Mouse (Mus musculus) megakaryocyte-erythroid progenitor cell, adult 5-6 weeks (primary cell): Measurements from ENCODE around the gene Parg. TPM values are rescaled to one million over a fixed set of nuclear protein-coding genes. Genes with fewer than 3 reads are reported as not detected.

Experiments used
- ATAC-seq: replicated peaks from 2 replicates; pipeline ENCODE4 v1.8.0; 2016; ENCODE audit warnings: mild to moderate bottlenecking, inconsistent platforms; ENCODE audit not compliant: severe bottlenecking, poor library complexity, low FRiP score, low TSS enrichment
- total RNA-seq, 2 experiments: library from RNA; stranded (forward) in 1 of 2; stranded (reverse) in 1 of 2; fragments of 200-1000, 215-1000 nt in 1 of 2; fragments of >200 nt in 1 of 2; fragmentation: Nextera tagmentation in 1 of 2; gene quantifications; 2 replicates each; pipeline ENCODE4 v1.2.3; 2014 to 2017

Gene Parg
- total RNA-seq, 2 experiments from 2014 or later, result 31.5 to 122 TPM

DNA sequence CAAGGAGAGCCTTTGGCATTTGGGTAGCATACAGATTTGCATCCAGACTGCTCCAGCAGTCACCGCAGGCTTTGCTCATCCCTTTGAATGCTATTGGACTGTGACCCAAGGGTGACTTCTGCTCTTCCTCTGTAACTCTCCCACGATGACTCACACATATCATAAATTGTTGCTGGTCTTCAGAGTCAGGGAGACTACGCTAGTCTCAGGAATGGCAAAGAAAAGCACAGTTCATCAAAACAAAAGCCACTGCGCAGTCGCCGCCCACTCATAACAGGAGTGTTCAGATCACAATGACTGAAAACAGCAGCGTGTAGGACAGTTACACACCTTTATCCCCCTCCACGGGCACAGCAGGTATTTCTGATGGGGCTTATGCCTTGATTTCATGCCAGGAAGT, 103.2 kb downstream of the Parg start:
- ATAC-seq, result no peak

- peak; percentile 81 for ATAC-seq
These were observed 108.1 kb downstream of the Parg start for GRCm38 (mm10) chr14:32309876-32310275.

DNA sequence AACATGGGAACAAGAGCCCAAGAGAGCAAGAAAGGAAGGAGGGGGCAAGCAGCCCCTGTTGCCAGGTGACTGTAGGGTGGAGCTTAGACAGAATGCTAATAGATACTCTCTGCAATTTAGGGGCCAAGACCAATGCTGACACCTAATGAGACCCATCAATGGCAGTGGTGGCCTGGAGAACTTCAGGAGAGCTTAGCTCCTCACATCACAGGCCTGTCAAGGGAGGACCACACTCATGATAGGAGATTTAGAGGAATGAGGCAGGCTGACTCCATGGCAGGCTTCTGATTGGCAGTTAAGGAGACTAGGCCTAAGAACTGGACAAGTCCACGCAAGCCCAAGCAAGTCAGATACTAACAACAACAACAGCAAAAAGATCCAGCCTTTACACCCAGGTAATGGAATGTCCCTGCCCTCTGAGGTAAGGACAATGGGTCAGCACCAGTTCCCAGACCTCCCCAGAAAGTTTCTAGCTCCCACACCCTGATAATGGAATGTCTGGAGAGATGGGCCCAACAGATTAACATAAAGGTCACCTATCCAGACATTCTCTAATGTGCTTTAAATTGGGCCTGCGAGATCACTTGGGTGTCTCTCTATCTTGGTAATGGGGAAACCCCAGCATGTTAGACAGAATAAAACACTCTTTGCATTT, 109.8 kb downstream of the Parg start:
- no peak for ATAC-seq

DNA sequence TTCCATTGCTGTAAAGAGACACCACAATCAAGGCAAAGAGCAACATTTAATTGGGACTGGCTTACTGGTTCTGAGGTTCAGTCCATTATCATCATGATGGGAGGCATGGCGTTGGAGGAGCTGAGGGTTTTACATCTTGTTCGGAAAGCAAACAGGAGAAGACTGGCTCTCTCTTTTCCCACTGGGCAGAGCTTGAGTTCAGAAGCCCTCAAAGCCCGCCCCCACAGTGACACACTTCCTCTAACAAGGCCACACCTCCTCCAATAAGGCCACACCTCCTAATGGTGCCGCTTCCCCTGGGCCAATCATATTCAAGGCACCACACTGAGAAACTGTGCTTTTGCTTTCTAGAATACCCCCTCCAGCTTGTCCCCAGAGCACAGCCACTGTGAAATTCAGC, 116.1 kb downstream of the Parg start:
- no peak for ATAC-seq

- peak; percentile 87 for ATAC-seq
These were observed 120.3 kb downstream of the Parg start, which contains the start of gene Ogdhl for GRCm38 (mm10) chr14:32321732-32322685. Gene Ogdhl, plus strand, starts transcription at chr14:32322019.

DNA sequence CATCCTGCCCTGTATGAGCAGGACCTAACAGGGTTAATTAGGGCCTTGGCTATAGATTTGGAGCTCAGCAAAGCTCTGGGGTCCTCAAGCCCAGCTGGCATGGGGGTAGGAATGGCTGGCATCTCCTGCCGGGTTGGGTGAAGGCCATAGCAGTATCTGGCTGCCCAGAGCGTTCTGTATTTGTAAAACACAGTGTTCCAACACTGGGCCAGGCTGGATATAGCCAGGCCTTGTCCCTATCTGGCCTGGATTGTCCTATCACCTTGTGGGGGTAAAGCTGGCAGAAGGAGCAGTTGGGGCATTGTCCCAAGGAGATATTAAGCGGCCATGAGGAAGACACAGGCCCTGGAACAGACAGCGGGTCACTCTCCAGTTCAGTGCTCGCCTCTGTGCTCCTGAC, 121.5 kb downstream of the Parg start:
- ATAC-seq, result no peak

DNA sequence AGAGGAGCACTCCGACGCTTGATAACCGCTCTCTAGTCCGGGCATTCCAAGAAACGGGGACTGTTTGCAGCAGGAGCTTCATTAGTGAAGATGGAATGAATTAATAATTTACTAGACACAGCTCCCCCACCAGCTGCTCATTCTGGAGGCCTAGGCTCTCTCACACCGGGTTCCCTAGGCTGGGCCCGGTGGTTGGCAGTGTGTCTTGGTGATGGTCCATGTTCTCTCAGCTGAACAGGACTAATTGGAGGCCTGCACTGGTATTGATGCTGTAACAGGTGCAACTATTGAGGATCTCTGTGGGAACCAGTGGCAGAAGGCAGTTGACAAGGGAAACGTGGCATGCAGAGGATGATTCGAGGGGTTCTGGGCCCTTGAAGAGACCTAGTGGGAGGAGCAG, 125.6 kb downstream of the Parg start:
- ATAC-seq, result no peak

DNA sequence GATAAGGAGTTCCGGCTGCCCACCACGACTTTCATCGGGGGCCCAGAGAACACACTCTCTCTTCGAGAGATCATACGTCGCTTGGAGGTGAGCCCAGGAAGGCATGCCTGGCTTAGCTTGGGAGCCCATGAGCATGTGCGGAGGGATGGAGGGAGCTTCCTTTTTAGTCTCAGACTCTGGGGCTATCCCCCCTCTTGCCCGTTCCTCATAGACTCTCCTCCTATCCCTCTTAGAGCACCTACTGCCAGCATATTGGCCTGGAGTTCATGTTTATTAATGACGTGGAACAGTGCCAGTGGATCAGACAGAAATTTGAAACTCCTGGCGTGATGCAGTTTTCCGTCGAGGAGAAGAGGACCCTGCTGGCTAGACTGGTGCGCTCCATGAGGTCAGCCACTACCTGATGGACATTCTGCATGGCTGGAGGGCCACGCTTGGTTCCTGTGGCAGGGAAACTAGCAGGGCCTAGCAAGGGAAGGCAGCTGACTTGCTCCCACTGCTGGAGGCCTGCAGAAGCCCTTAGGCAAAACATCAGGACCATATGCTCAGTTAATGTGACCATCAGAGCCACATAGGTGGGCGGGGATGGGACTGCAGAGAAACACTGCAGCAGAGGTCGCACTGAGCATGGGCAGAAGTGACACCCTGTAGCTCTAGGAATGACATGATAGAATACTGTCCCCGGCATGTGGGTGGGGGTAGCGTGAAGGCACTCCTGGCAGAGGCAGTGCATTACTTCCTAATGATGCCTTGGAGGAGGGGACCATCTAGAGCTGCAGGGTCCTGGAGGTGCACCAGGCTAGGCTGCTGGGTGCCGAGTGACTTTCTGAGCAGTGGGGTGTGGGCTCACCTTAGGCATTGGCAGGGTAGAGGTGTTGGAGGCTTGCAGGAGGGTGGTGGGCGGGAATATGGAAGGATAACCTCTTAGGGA, 131.0 kb downstream of the Parg start:
- ATAC-seq, result no peak

GRCm38 (mm10) chr14:32336021-32336420, 134.3 kb downstream of the Parg start:
- ATAC-seq, result no peak

DNA sequence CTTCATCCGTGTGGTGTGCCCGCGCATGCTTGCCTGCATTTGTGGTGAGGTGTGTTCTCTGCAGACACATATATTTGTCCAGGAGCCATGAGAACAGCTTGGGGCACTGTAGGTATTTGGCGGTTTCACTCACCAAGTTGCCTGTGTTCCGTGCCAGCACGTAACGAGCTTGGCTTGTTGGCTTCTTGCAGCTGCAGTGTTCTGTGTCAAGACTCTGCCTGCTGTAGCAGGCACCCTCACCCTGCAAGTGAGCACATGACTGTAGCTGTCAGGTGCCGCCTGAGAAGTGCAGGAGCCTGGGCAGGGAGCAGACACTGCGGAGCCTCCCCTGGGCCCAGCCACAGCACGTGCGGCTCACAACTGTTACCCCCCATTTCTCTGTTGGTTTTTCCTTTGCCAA, 134.8 kb downstream of the Parg start:
- no peak for ATAC-seq

DNA sequence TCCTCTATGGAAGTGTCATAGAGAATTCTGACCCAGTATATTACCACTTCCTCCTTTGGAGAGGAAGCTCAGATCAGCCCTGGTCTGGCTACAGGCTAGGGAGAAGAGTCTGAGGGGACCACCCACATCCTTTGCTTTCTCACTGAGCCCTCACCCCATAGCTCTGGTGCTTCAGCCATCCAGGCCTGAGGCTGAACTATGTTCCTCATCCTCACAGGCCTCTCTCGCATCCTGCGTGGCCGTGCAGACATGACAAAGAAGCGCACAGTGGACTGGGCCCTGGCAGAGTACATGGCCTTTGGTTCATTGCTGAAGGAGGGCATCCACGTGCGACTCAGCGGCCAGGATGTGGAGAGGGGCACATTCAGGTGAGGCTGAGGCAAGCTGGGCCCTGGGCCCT, 140.1 kb downstream of the Parg start:
- ATAC-seq, result no peak

DNA sequence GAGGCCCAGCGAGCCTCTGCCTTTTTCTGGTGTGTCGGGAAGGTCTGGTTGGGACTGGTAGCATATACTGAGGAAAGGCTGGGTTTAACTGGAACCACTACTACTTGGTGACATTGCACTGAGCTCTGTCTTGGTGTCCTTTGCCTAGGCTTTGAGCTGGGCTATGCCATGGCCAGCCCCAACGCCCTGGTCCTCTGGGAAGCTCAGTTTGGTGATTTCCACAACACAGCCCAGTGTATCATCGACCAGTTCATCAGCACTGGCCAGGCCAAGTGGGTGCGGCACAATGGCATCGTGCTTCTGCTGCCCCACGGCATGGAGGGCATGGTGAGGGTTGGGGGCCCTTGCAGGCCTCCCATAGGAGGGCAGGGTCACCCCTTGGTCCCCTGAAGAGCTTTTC, 142.4 kb downstream of the Parg start:
- no peak for ATAC-seq

DNA sequence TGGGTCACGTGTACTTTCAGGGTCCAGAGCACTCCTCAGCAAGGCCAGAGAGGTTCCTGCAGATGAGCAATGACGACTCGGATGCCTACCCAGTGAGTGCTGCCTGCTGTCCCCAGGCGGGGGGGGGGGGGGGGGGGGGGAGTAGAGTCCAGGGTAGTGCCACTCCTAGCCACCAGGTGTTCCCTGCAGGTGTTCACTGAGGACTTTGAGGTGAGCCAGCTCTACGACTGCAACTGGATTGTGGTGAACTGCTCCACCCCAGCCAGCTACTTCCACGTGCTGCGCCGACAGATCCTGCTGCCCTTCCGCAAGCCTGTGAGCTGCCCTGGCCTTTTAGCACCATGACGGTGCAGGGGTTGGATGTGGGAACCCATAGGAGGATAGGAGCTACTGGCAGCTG, 142.9 kb downstream of the Parg start:
- ATAC-seq, result no peak

Other genes starting within 250 kb of the Parg start
- not detected in 2 replicates for gene Galnt15, start 173.0 kb upstream of the Parg start, total RNA-seq (2014; fragmentation: Nextera tagmentation)
- not detected in 2 replicates for gene Galnt15, start 173.0 kb upstream of the Parg start, total RNA-seq (2017)
- gene Oxnad1, start 116.6 kb upstream of the Parg start, total RNA-seq (2014; fragmentation: Nextera tagmentation), result 15.0 and 34.8 TPM in 2 replicates
- 28.7 and 54.1 TPM in 2 replicates for gene Oxnad1, start 116.6 kb upstream of the Parg start, total RNA-seq (2017)
- gene Dph3, start 116.2 kb upstream of the Parg start, total RNA-seq (2014; fragmentation: Nextera tagmentation), result 97.5 and 115 TPM in 2 replicates
- 55.5 and 76.5 TPM in 2 replicates for gene Dph3, start 116.2 kb upstream of the Parg start, total RNA-seq (2017)
- not detected in 2 replicates for gene Msmb, start 59.9 kb upstream of the Parg start, total RNA-seq (2014; fragmentation: Nextera tagmentation)
- gene Msmb, start 59.9 kb upstream of the Parg start, total RNA-seq (2017), result not detected in 2 replicates
- 48.1 and 49.3 TPM in 2 replicates for gene Ncoa4, start 42.1 kb upstream of the Parg start, total RNA-seq (2014; fragmentation: Nextera tagmentation)
- gene Ncoa4, start 42.1 kb upstream of the Parg start, total RNA-seq (2017), result 51.3 and 68.1 TPM in 2 replicates
- gene Timm23, start 51 bp upstream of the Parg start, total RNA-seq (2014; fragmentation: Nextera tagmentation), result 216 and 235 TPM in 2 replicates
- gene Timm23, start 51 bp upstream of the Parg start, total RNA-seq (2017), result 189 and 199 TPM in 2 replicates
- gene Ogdhl, start 120.1 kb downstream of the Parg start, total RNA-seq (2014; fragmentation: Nextera tagmentation), result 0.33 TPM in 1 of 2 replicates, not detected in the other
- gene Ogdhl, start 120.1 kb downstream of the Parg start, total RNA-seq (2017), result not detected in 2 replicates
- gene 1700024G13Rik, start 186.4 kb downstream of the Parg start, total RNA-seq (2014; fragmentation: Nextera tagmentation), result not detected in 2 replicates
- gene 1700024G13Rik, start 186.4 kb downstream of the Parg start, total RNA-seq (2017), result not detected in 2 replicates